Mouse (Mus musculus): ENCODE measurements around the gene Ptgdr2.
A peak's percentile ranks its signal among the peaks of the same experiment; 100 is the strongest.

- TF ChIP-seq CTCF (IDR thresholded peaks at IDR 0.05; ENCODE audit: low read depth) (peak; percentile 94), EP300 (IDR thresholded peaks at IDR 0.05; ENCODE audit: low read depth) (no peak)
Observed at GRCm38 (mm10) chr19:10940097-10940800, 3.3 kb downstream of the Ptgdr2 start.

All from liver, embryonic 14.5 days (tissue).